Mouse (Mus musculus) heart, postnatal 25 days (tissue): ENCODE results near the gene Ucp2. TPM values are rescaled to one million over a fixed set of nuclear protein-coding genes. Genes with fewer than 3 reads are reported as not detected.
"Not testable (repeated sequence)": the region's sequence is repeated elsewhere in the genome, so short reads cannot be mapped to it uniquely, and the experiment has no call there.

Source experiments
- DNase-seq: peaks from one replicate; pipeline ENCODE4 v3.0.0; 2022; ENCODE audit warnings: low spot score
- intact Hi-C: fragments of 180-260 bp; cut with DNase I; formaldehyde crosslinking; loops from one replicate; pipeline ENCODE4 v1.15.1; 2025
- total RNA-seq, 2 experiments: library from RNA; stranded (reverse); gene quantifications; 2 replicates each; pipeline ENCODE4 v1.2.3; 2021

Ucp2 gene
- total RNA-seq, 2 experiments from 2014 or later, result 426 to 460 TPM

- intact Hi-C loops, result no loop called here
- peak; percentile 25 for DNase-seq
Measured at GRCm38 (mm10) chr7:100474680-100475079, 18.5 kb upstream of the Ucp2 start.

- no peak for DNase-seq
- intact Hi-C loops, result no loop called here
Measured at GRCm38 (mm10) chr7:100479100-100479822, 13.9 kb upstream of the Ucp2 start.

- no peak for DNase-seq
- intact Hi-C loops, result no loop called here
Measured at GRCm38 (mm10) chr7:100479823-100480164, 13.3 kb upstream of the Ucp2 start.

GRCm38 (mm10) chr7:100480175-100480574 is 13.0 kb upstream of the Ucp2 start:
- no peak for DNase-seq
- intact Hi-C loops, result no loop called here

GRCm38 (mm10) chr7:100482046-100482445 is 11.1 kb upstream of the Ucp2 start:
- intact Hi-C loops, DNase-seq: not testable (repeated sequence)

- intact Hi-C loops, result no loop called here
- no peak for DNase-seq
Measured at GRCm38 (mm10) chr7:100484493-100484892, 8.6 kb upstream of the Ucp2 start.

GRCm38 (mm10) chr7:100487301-100487700 is 5.8 kb upstream of the Ucp2 start:
- intact Hi-C loops, result no loop called here
- DNase-seq, result no peak

GRCm38 (mm10) chr7:100488474-100489048 is 4.6 kb upstream of the Ucp2 start:
- no peak for DNase-seq
- intact Hi-C loops, result no loop called here

- intact Hi-C loops, result loop anchor here (2.0 kb wide), 1 partner anchor 62 kb away; no protein-coding TSS in a partner anchor
- DNase-seq, result no peak
Measured at GRCm38 (mm10) chr7:100492391-100493116, 583 bp upstream of the Ucp2 start.

GRCm38 (mm10) chr7:100493484-100494414 is 612 bp downstream of the Ucp2 start:
- intact Hi-C loops, result loop anchor here (2.0 kb wide), 1 partner anchor 63 kb away; no protein-coding TSS in a partner anchor
- no peak for DNase-seq

- intact Hi-C loops, result no loop called here
- DNase-seq, result no peak
Measured at GRCm38 (mm10) chr7:100494415-100494831, 1.3 kb downstream of the Ucp2 start.

GRCm38 (mm10) chr7:100495042-100495441 is 1.9 kb downstream of the Ucp2 start:
- DNase-seq, result no peak
- intact Hi-C loops, result no loop called here

GRCm38 (mm10) chr7:100495581-100496251 is 2.6 kb downstream of the Ucp2 start:
- DNase-seq, result peak; percentile 77
- intact Hi-C loops, result no loop called here

GRCm38 (mm10) chr7:100496371-100496770 is 3.2 kb downstream of the Ucp2 start:
- intact Hi-C loops, result no loop called here
- DNase-seq, result no peak

- intact Hi-C loops, result no loop called here
- no peak for DNase-seq
Measured at GRCm38 (mm10) chr7:100496791-100497190, 3.7 kb downstream of the Ucp2 start.

- DNase-seq, result no peak
- intact Hi-C loops, result no loop called here
Measured at GRCm38 (mm10) chr7:100497402-100497801, 4.3 kb downstream of the Ucp2 start.

GRCm38 (mm10) chr7:100497982-100498381 is 4.8 kb downstream of the Ucp2 start:
- intact Hi-C loops, result no loop called here
- no peak for DNase-seq

GRCm38 (mm10) chr7:100499465-100499864 is 6.3 kb downstream of the Ucp2 start:
- intact Hi-C loops, result no loop called here
- no peak for DNase-seq

- no peak for DNase-seq
- intact Hi-C loops, result no loop called here
Measured at GRCm38 (mm10) chr7:100500276-100500977, 7.3 kb downstream of the Ucp2 start.
